Mouse (Mus musculus) neural tube, postnatal 0 days (tissue): ENCODE results near the gene Oxtr. TPM values are rescaled to one million over a fixed set of nuclear protein-coding genes. Genes with fewer than 3 reads are reported as not detected.

ENCODE experiments used
- polyA plus RNA-seq: library from polyadenylated mRNA; unstranded; fragments of >200 nt; fragmentation: Nextera tagmentation; extraction: Ambion mirVana; gene quantifications from 2 replicates; pipeline ENCODE4 v1.2.1, GENCODE M21; 2015

The Oxtr gene
- polyA plus RNA-seq = 3.4 and 3.7 TPM in 2 replicates

DNA sequence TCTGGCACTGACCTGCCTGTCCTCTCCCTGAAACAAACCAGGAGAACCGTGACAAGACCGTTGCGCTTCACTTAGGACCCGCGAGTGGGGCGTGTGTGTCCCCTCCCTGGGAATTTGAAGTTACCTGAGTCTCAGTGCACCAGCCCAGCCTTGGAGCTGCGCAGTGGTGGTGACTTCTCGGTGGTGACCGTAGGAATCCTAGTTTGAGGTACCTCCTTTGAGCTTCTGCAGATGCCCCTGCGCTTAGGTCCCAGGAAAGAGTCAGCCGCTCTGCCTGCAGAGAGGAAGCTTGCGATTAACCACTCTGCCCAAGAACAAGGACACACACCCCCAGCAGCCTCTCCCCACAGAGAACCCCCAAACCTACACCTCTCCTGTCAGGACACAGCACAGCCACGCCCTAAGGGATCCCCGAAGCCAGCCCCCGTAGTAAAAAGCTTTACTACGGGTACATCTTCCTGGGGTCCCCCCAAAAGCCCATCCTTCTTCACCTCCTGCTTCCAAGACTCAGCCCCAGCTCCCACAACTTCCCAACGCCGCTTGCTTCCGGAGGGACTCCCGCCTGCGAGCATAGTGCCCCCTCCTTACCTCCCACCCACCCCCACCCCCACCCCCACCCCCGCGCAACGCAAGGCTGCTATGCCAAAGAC, at the start of gene Oxtr:
Oxtr (minus strand) TSS at position 34 of the 650 bp plus-strand sequence.

GRCm38 (mm10) chr6:112459341-112459749, 30.4 kb downstream of the Oxtr start, which contains the start of gene Cav3:
Gene Cav3, plus strand, starts transcription at chr6:112459505.

Other genes with a start within 250 kb of the Oxtr start
- gene Lmcd1, start 216.2 kb downstream of the Oxtr start, polyA plus RNA-seq = 12.5 and 13.6 TPM in 2 replicates
- 0.27 TPM in 1 of 2 replicates, not detected in the other for gene Ssu2, start 101.9 kb downstream of the Oxtr start, polyA plus RNA-seq
- gene Cav3, start 30.4 kb downstream of the Oxtr start, polyA plus RNA-seq = 0.13 TPM in 1 of 2 replicates, not detected in the other
- gene Rad18, start 206.7 kb upstream of the Oxtr start, polyA plus RNA-seq = 15.6 and 18.4 TPM in 2 replicates